Mouse (Mus musculus): ENCODE data around the gene Mtx1. TPM values are rescaled to one million over a fixed set of nuclear protein-coding genes. Genes with fewer than 3 reads are reported as not detected.

Mtx1 gene
- polyA plus RNA-seq, 1 experiment from 2014 or later, result 231 TPM

GRCm38 (mm10) chr3:89233562-89234110, 6.7 kb upstream of the Mtx1 start:
- Histone ChIP-seq H3K9ac (ENCODE audit: low read length) (no peak overlapping the region), H3K27me3 (ENCODE audit: control insufficient read depth, insufficient read depth, low read length) (0 out of 2 replicates have a peak, but pooled peaks cover 2% of the 10 kb centered on the region), H3K4me2 (ENCODE audit: low read depth, severe bottlenecking) (no peak overlapping the region), H3K9me3 (ENCODE audit: control insufficient read depth, low read length) (no peaks in the 10 kb centered on the region), H3K27ac (replicated peaks; ENCODE audit: low read depth, low read length) (no peak overlapping the region), H3K36me3 (ENCODE audit: control insufficient read depth, insufficient read depth, low read length) (no peaks in the 10 kb centered on the region), H3K4me1 (ENCODE audit: control insufficient read depth, insufficient read depth, low read length) (peaks cover under 1% of the 10 kb centered on the region; the same call in 1 of the 2 replicates), H3K4me3 (ENCODE audit: low read depth, low read length) (no peak overlapping the region)
- DNase-seq (ENCODE audit: low spot score) (no peak), ATAC-seq (ENCODE audit: insufficient number of reproducible peaks, low FRiP score, low TSS enrichment, low read depth) (no peak)
- 85% methylated on average over 14 of the region's 14 CpGs for WGBS

GRCm38 (mm10) chr3:89232614-89233013, 5.7 kb upstream of the Mtx1 start:
- WGBS, result 50% methylated on average over 6 of the region's 6 CpGs
- H3K4me2 ChIP-seq (ENCODE audit: low read depth, severe bottlenecking), result no peak overlapping the region
- H3K27me3 ChIP-seq (ENCODE audit: control insufficient read depth, insufficient read depth, low read length), result 0 out of 2 replicates have a peak, but pooled peaks cover 2% of the 10 kb centered on the region
- DNase-seq (ENCODE audit: low spot score), result no peak
- no peaks in the 10 kb centered on the region for H3K36me3 ChIP-seq (ENCODE audit: control insufficient read depth, insufficient read depth, low read length)
- no peak overlapping the region for H3K4me3 ChIP-seq (ENCODE audit: low read depth, low read length)
- no peak overlapping the region for H3K9ac ChIP-seq (ENCODE audit: low read length)
- no peaks in the 10 kb centered on the region for H3K9me3 ChIP-seq (ENCODE audit: control insufficient read depth, low read length)
- no peak for ATAC-seq (ENCODE audit: insufficient number of reproducible peaks, low FRiP score, low TSS enrichment, low read depth)
- H3K27ac ChIP-seq (replicated peaks; ENCODE audit: low read depth, low read length), result no peak overlapping the region
- H3K4me1 ChIP-seq (ENCODE audit: control insufficient read depth, insufficient read depth, low read length), result peaks cover 7% of the 10 kb centered on the region; the same call in 1 of the 2 replicates

- Histone ChIP-seq H3K4me1 (ENCODE audit: control insufficient read depth, insufficient read depth, low read length) (peaks cover 9% of the 10 kb centered on the region; the same call in 1 of the 2 replicates), H3K9me3 (ENCODE audit: control insufficient read depth, low read length) (no peaks in the 10 kb centered on the region), H3K27ac (replicated peaks; ENCODE audit: low read depth, low read length) (no peak overlapping the region), H3K4me3 (ENCODE audit: low read depth, low read length) (no peak overlapping the region), H3K36me3 (ENCODE audit: control insufficient read depth, insufficient read depth, low read length) (no peaks in the 10 kb centered on the region), H3K4me2 (ENCODE audit: low read depth, severe bottlenecking) (no peak overlapping the region), H3K9ac (ENCODE audit: low read length) (no peak overlapping the region), H3K27me3 (ENCODE audit: control insufficient read depth, insufficient read depth, low read length) (0 out of 2 replicates have a peak, but pooled peaks cover 2% of the 10 kb centered on the region)
- no peak for DNase-seq (ENCODE audit: low spot score)
- WGBS, result 72% methylated on average over 16 of the region's 16 CpGs
- ATAC-seq (ENCODE audit: insufficient number of reproducible peaks, low FRiP score, low TSS enrichment, low read depth), result no peak
These were observed 4.9 kb upstream of the Mtx1 start for GRCm38 (mm10) chr3:89231772-89232275.

- H3K4me3 ChIP-seq (ENCODE audit: low read depth, low read length), result no peak overlapping the region
- WGBS, result 66% methylated on average over 7 of the region's 7 CpGs
- DNase-seq (ENCODE audit: low spot score) (no peak), ATAC-seq (ENCODE audit: insufficient number of reproducible peaks, low FRiP score, low TSS enrichment, low read depth) (no peak)
- H3K4me2 ChIP-seq (ENCODE audit: low read depth, severe bottlenecking), result no peak overlapping the region
- no peaks in the 10 kb centered on the region for H3K36me3 ChIP-seq (ENCODE audit: control insufficient read depth, insufficient read depth, low read length)
- no peak overlapping the region for H3K27ac ChIP-seq (replicated peaks; ENCODE audit: low read depth, low read length)
- H3K9me3 ChIP-seq (ENCODE audit: control insufficient read depth, low read length), result no peaks in the 10 kb centered on the region
- peaks cover 13% of the 10 kb centered on the region for H3K4me1 ChIP-seq (ENCODE audit: control insufficient read depth, insufficient read depth, low read length)
- no peak overlapping the region for H3K9ac ChIP-seq (ENCODE audit: low read length)
- H3K27me3 ChIP-seq (ENCODE audit: control insufficient read depth, insufficient read depth, low read length), result 0 out of 2 replicates have a peak, but pooled peaks cover 2% of the 10 kb centered on the region
These were observed 4.5 kb upstream of the Mtx1 start for GRCm38 (mm10) chr3:89231345-89231744.

- DNase-seq (ENCODE audit: low spot score) (no peak), ATAC-seq (ENCODE audit: insufficient number of reproducible peaks, low FRiP score, low TSS enrichment, low read depth) (no peak)
- 0 out of 2 replicates have a peak, but pooled peaks cover 2% of the 10 kb centered on the region for H3K27me3 ChIP-seq (ENCODE audit: control insufficient read depth, insufficient read depth, low read length)
These were observed 3.7 kb upstream of the Mtx1 start for GRCm38 (mm10) chr3:89230561-89230960.

GRCm38 (mm10) chr3:89229276-89229675, 2.4 kb upstream of the Mtx1 start:
- Histone ChIP-seq H3K4me3 (ENCODE audit: low read depth, low read length) (no peak overlapping the region), H3K27ac (replicated peaks; ENCODE audit: low read depth, low read length) (no peak overlapping the region)
- WGBS, result 60% methylated on average over 4 of the region's 4 CpGs

More at GRCm38 (mm10) chr3:89230561-89230960, 3.7 kb upstream of the Mtx1 start:
- H3K4me1 ChIP-seq (ENCODE audit: control insufficient read depth, insufficient read depth, low read length), result peaks cover 20% of the 10 kb centered on the region
- H3K9ac ChIP-seq (ENCODE audit: low read length), result no peak overlapping the region
- no peak overlapping the region for H3K4me3 ChIP-seq (ENCODE audit: low read depth, low read length)
- H3K27ac ChIP-seq (replicated peaks; ENCODE audit: low read depth, low read length), result no peak overlapping the region
- H3K4me2 ChIP-seq (ENCODE audit: low read depth, severe bottlenecking), result no peak overlapping the region
- no peaks in the 10 kb centered on the region for H3K36me3 ChIP-seq (ENCODE audit: control insufficient read depth, insufficient read depth, low read length)
- no peaks in the 10 kb centered on the region for H3K9me3 ChIP-seq (ENCODE audit: control insufficient read depth, low read length)
- WGBS, result 88% methylated on average over 2 of the region's 2 CpGs

GRCm38 (mm10) chr3:89228836-89229235, 1.9 kb upstream of the Mtx1 start, which contains the start of gene Muc1:
Gene Muc1, plus strand, starts transcription at chr3:89229057.
- DNase-seq (ENCODE audit: low spot score) (no peak), ATAC-seq (ENCODE audit: insufficient number of reproducible peaks, low FRiP score, low TSS enrichment, low read depth) (no peak)
- Histone ChIP-seq H3K4me2 (ENCODE audit: low read depth, severe bottlenecking) (peak within 1 kb of the TSS; percentile 92), H3K9me3 (ENCODE audit: control insufficient read depth, low read length) (no peaks in the 10 kb centered on the region), H3K4me3 (ENCODE audit: low read depth, low read length) (peak within 1 kb of the TSS; percentile 44), H3K27ac (replicated peaks; ENCODE audit: low read depth, low read length) (peak within 1 kb of the TSS; percentile 55), H3K4me1 (ENCODE audit: control insufficient read depth, insufficient read depth, low read length) (peaks cover 24% of the 10 kb centered on the region), H3K27me3 (ENCODE audit: control insufficient read depth, insufficient read depth, low read length) (0 out of 2 replicates have a peak, but pooled peaks cover 2% of the 10 kb centered on the region), H3K36me3 (ENCODE audit: control insufficient read depth, insufficient read depth, low read length) (no peaks in the 10 kb centered on the region), H3K9ac (ENCODE audit: low read length) (peak within 1 kb of the TSS; percentile 54; the same call in 1 of the 2 replicates)
- WGBS, result 24% methylated on average over 10 of the region's 10 CpGs

More at GRCm38 (mm10) chr3:89229276-89229675, 2.4 kb upstream of the Mtx1 start:
- no peaks in the 10 kb centered on the region for H3K9me3 ChIP-seq (ENCODE audit: control insufficient read depth, low read length)
- ATAC-seq (ENCODE audit: insufficient number of reproducible peaks, low FRiP score, low TSS enrichment, low read depth) (no peak), DNase-seq (ENCODE audit: low spot score) (no peak)
- peaks cover 24% of the 10 kb centered on the region for H3K4me1 ChIP-seq (ENCODE audit: control insufficient read depth, insufficient read depth, low read length)
- H3K4me2 ChIP-seq (ENCODE audit: low read depth, severe bottlenecking), result no peak overlapping the region
- H3K9ac ChIP-seq (ENCODE audit: low read length), result no peak overlapping the region
- no peaks in the 10 kb centered on the region for H3K36me3 ChIP-seq (ENCODE audit: control insufficient read depth, insufficient read depth, low read length)
- 0 out of 2 replicates have a peak, but pooled peaks cover 2% of the 10 kb centered on the region for H3K27me3 ChIP-seq (ENCODE audit: control insufficient read depth, insufficient read depth, low read length)

- H3K9ac ChIP-seq (ENCODE audit: low read length), result peak overlapping the region; percentile 54; the same call in 1 of the 2 replicates
- DNase-seq (ENCODE audit: low spot score) (peak; percentile 94), ATAC-seq (ENCODE audit: insufficient number of reproducible peaks, low FRiP score, low TSS enrichment, low read depth) (peak; percentile 10; the same call in 1 of the 2 replicates)
- under 1% methylated on average over 20 of the region's 20 CpGs for WGBS
- H3K27me3 ChIP-seq (ENCODE audit: control insufficient read depth, insufficient read depth, low read length), result 0 out of 2 replicates have a peak, but pooled peaks cover 2% of the 10 kb centered on the region
- H3K4me1 ChIP-seq (ENCODE audit: control insufficient read depth, insufficient read depth, low read length), result peaks cover 24% of the 10 kb centered on the region
- peak overlapping the region; percentile 44 for H3K4me3 ChIP-seq (ENCODE audit: low read depth, low read length)
- H3K4me2 ChIP-seq (ENCODE audit: low read depth, severe bottlenecking), result peak overlapping the region; percentile 92
- no peaks in the 10 kb centered on the region; the same call in 1 of the 2 replicates for H3K36me3 ChIP-seq (ENCODE audit: control insufficient read depth, insufficient read depth, low read length)
- no peak overlapping the region for H3K27ac ChIP-seq (replicated peaks; ENCODE audit: low read depth, low read length)
- H3K9me3 ChIP-seq (ENCODE audit: control insufficient read depth, low read length), result no peaks in the 10 kb centered on the region
These were observed 1.3 kb upstream of the Mtx1 start for GRCm38 (mm10) chr3:89228180-89228549.
